Mouse (Mus musculus): ENCODE measurements around the gene Samd9l. TPM values are rescaled to one million over a fixed set of nuclear protein-coding genes. Genes with fewer than 3 reads are reported as not detected.
"Not testable (repeated sequence)": the region's sequence is repeated elsewhere in the genome, so short reads cannot be mapped to it uniquely, and the experiment has no call there.

Gene Samd9l
- total RNA-seq, 2 experiments from 2014 or later = 7.5 to 12.4 TPM

GRCm38 (mm10) chr6:3345043-3345639 lies 54.2 kb downstream of the Samd9l start:
- not testable (repeated sequence) for DNase-seq

DNA sequence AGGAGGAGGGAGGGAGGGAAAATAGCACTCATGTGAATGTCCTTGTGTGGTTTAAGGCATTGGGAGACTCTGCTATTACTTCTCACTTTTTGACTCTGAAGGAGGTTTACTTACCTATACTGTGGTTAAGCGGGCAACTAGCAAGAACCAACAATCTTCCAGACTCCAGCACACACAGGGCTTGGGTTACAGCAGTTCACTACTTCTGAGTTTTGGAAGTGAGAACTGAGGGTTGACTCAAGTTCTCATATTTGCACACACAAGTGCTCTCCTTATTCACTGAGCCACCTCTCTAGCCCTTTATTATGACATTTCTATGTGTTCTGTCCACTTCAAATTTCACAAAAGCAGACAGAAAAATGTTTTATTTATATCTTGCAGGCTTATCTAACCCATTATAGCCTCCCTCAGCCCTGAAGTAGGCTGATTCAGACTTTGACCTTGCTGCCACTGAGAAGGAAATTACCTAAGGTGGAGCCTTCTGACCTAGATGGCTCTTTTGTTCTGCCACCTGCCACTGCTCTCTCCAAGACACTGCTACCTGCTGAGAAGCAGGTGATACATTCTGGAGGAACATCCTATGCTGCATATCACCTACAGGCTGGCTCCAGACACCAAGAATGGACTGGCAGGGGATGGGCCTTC lies 55.6 kb downstream of the Samd9l start:
- intact Hi-C loops (cut with DNase I) = loop anchor here (5.0 kb wide), 1 partner anchor 54 kb away; the partner anchor contains the start of gene Samd9l
- DNase-seq = not testable (repeated sequence)

More at GRCm38 (mm10) chr6:3345043-3345639, 54.2 kb downstream of the Samd9l start:
- intact Hi-C loops (cut with DNase I) = not testable (repeated sequence)

GRCm38 (mm10) chr6:3341479-3341878 lies 57.9 kb downstream of the Samd9l start:
- DNase-seq = no peak
- intact Hi-C loops (cut with DNase I) = loop anchor here (5.0 kb wide), 1 partner anchor 56 kb away; the partner anchor contains the start of gene Samd9l

DNA sequence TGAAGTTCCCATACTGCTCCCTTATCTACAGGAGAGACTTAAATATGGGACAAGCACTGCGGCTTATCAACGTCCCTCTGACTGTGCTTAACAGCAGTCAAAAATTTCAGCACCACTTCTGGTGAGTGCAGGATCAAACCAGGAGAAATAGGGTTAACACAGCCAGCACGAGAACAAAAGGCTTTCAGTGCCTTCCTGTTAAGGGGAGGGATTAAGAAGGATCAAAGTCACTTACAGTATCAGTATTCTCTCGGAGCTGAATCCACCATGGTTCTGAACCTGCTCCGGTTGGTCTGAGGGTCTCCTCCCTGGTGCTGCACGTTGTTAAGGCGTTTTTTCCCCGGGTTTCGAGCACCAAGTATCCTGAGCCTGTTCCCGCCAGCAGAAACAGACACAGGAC lies 58.4 kb downstream of the Samd9l start:
- intact Hi-C loops (cut with DNase I) = loop anchor here (5.0 kb wide), 1 partner anchor 56 kb away; the partner anchor contains the start of gene Samd9l
- DNase-seq = not testable (repeated sequence)

DNA sequence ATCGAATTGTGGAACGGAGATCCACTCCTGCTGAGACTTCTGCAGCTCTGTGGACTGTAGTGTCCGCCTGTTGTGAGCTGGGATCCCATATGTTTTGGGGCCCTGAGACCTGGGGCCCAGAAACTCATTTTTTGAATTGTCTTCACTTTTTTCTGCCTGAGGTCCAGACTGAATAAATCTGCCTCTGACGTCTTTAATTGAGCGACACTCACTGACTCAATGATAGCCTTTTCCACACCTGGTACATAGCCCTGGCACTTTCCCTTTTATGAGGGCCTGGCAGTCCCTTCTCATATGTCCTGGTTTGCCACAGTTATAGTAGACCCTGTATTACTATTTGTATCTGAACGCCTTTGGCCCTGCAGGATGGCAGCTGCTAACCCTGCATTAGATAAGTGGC lies 60.2 kb downstream of the Samd9l start:
- DNase-seq; intact Hi-C loops (cut with DNase I): not testable (repeated sequence)

Other genes with a start within 250 kb of the Samd9l start
- under 1 TPM; 0.22 to 0.42 TPM for gene Hepacam2, start 98.7 kb upstream of the Samd9l start, total RNA-seq (2021)
- gene Vps50, start 98.8 kb upstream of the Samd9l start, total RNA-seq (2021) = 10 to 100 TPM; 15.7 to 16.2 TPM

All from heart, postnatal 36 days (tissue).